In genomic region chr5:96803091-96803490, GRCm38 (mm10) we compare ENCODE assay signal across 8 mouse cellular contexts. TPM values are rescaled to one million over a fixed set of nuclear protein-coding genes. Genes with fewer than 3 reads are reported as not detected.
A peak's percentile ranks its signal among the peaks of the same experiment; 100 is the strongest.
DNase-seq lines count a peak whose midpoint lies in the region; ATAC-seq lines count a peak whose summit lies in the region.
"Had no signal": no experiment of that assay in that cellular context is flagged by ENCODE, and none has a peak within 500 bp of the region (broad histone marks: within the 10 kb centered on the region; RNA-seq: fewer than 3 reads in every experiment).

No protein-coding gene starts in this region.

- H3K9me3 ChIP-seq in kidney, embryonic 16.5 days (ENCODE audit: low read length): no peaks in the 10 kb centered on the region
- H3K9me3 ChIP-seq: limb, embryonic 12.5 days had no signal

- ATAC-seq in kidney, embryonic 16.5 days (ENCODE audit: low FRiP score, low TSS enrichment): no peak
- ATAC-seq in megakaryocyte-erythroid progenitor cell, adult 5-6 weeks (replicated peaks; ENCODE audit: low FRiP score, low TSS enrichment, poor library complexity, severe bottlenecking): no peak

- WGBS in kidney, embryonic 16.5 days: 35% methylated on average over 3 of the region's 3 CpGs

- H3K4me1 ChIP-seq in kidney, embryonic 16.5 days (ENCODE audit: insufficient read depth, low read length): peaks cover 53% of the 10 kb centered on the region

- no peak overlapping the region for H3K4me3 ChIP-seq in kidney, embryonic 16.5 days (ENCODE audit: low read length)
- H3K4me3 ChIP-seq: limb, embryonic 12.5 days had no signal

- peak; percentile 34 for DNase-seq in urinary bladder, postnatal 25 days (ENCODE audit: low spot score)
- DNase-seq in urinary bladder, adult 18-20 months (ENCODE audit: low spot score in 2 of 2): no peak
- DNase-seq in gastrocnemius, postnatal 4 days (ENCODE audit: low spot score in 2 of 2): peak; percentile 32 to 71
- no peak for DNase-seq in right cerebral cortex, postnatal 36 days (ENCODE audit: low spot score in 2 of 2)
- no peak for DNase-seq in frontal cortex, postnatal 10 days (ENCODE audit: low spot score in 2 of 2)

- H3K4me2 ChIP-seq in kidney, embryonic 16.5 days (replicated peaks; ENCODE audit: low read depth, low read length): no peak overlapping the region
- H3K4me2 ChIP-seq: limb, embryonic 12.5 days had no signal

- no peaks in the 10 kb centered on the region for H3K36me3 ChIP-seq in kidney, embryonic 16.5 days (ENCODE audit: insufficient read depth, low read length)
- H3K36me3 ChIP-seq: limb, embryonic 12.5 days had no signal

- peak overlapping the region; percentile 73 for H3K27ac ChIP-seq in kidney, embryonic 16.5 days (ENCODE audit: low read length)

- no peak overlapping the region for H3K9ac ChIP-seq in kidney, embryonic 16.5 days (replicated peaks; ENCODE audit: low read length)
- H3K9ac ChIP-seq: limb, embryonic 12.5 days had no signal

- no peaks in the 10 kb centered on the region for H3K27me3 ChIP-seq in kidney, embryonic 16.5 days (ENCODE audit: insufficient read depth, low read length)
- H3K27me3 ChIP-seq: limb, embryonic 12.5 days had no signal

RNA-seq across cellular contexts. Expression of gene Anxa3, which starts 10.0 kb away (rescaled TPM):
- 10 to 100 TPM; 38.2 to 43.0 TPM for total RNA-seq in gastrocnemius, postnatal 4 days (2021)
- 88.4 and 89.2 TPM in 2 replicates for polyA plus RNA-seq in kidney, embryonic 16.5 days (2015; fragmentation: Nextera tagmentation; extraction: Ambion mirVana)
- total RNA-seq in megakaryocyte-erythroid progenitor cell, adult 5-6 weeks (2014; fragmentation: Nextera tagmentation): 2.2 TPM in 1 of 2 replicates, not detected in the other
- total RNA-seq in megakaryocyte-erythroid progenitor cell, adult 5-6 weeks (2017): 2.5 TPM in 1 of 2 replicates, not detected in the other

Comparison
In these comparisons a context has a peak if more than half of its experiments do, and no peak if none do; other contexts are left out.
1. DNase-seq: peak in urinary bladder, postnatal 25 days (single experiment) and gastrocnemius, postnatal 4 days (2 of 2); none in urinary bladder, adult 18-20 months (0 of 2), right cerebral cortex, postnatal 36 days (0 of 2) and frontal cortex, postnatal 10 days (0 of 2).
2. RNA of gene Anxa3, which starts 10.0 kb away (total RNA-seq): 38.2 to 43.0 TPM in gastrocnemius, postnatal 4 days; 2.2 to 2.5 TPM in megakaryocyte-erythroid progenitor cell, adult 5-6 weeks; every median in the first group is over 10 times any median in the second.